Mouse (Mus musculus) lung, embryonic 14.5 days (tissue): ENCODE data around the gene 3830406C13Rik. TPM values are rescaled to one million over a fixed set of nuclear protein-coding genes. Genes with fewer than 3 reads are reported as not detected.
"Not testable (repeated sequence)": the region's sequence is repeated elsewhere in the genome, so short reads cannot be mapped to it uniquely, and the experiment has no call there.

Experiments used
- ATAC-seq: fragments of 200-750 bp; cut with Nextera tagmentation; 2 replicates; pipeline ENCODE4 v1.8.0; 2017; ENCODE audit warnings: mild to moderate bottlenecking, moderate TSS enrichment, moderate library complexity; ENCODE audit not compliant: insufficient read depth
- DNase-seq: peaks from one replicate; pipeline ENCODE4 v3.0.0-alpha.2; 2015
- H3K27ac ChIP-seq: fragments of 300-500 bp; sonication (generic); 2 replicates; pipeline ENCODE4 v1.5.1; 2014; ENCODE audit warnings: low read depth, mild to moderate bottlenecking, moderate library complexity
- H3K27me3 ChIP-seq: fragments of 300-500 bp; sonication (generic); 2 replicates; pipeline ENCODE4 v1.6.1; 2014; ENCODE audit warnings: low read length, control low read depth; ENCODE audit not compliant: insufficient read depth
- H3K36me3 ChIP-seq: fragments of 300-500 bp; sonication (generic); 2 replicates; pipeline ENCODE4 v1.6.1; 2014; ENCODE audit warnings: control low read depth; ENCODE audit not compliant: insufficient read depth
- H3K4me1 ChIP-seq: fragments of 300-500 bp; sonication (generic); 2 replicates; pipeline ENCODE4 v1.6.1; 2014; ENCODE audit warnings: antibody characterized with exemption, control low read depth; ENCODE audit not compliant: insufficient read depth
- H3K4me2 ChIP-seq: fragments of 300-500 bp; sonication (generic); 2 replicates; pipeline ENCODE4 v1.6.1; 2014; ENCODE audit warnings: mild to moderate bottlenecking
- H3K4me3 ChIP-seq: fragments of 300-500 bp; sonication (generic); 2 replicates; pipeline ENCODE4 v1.5.1; 2014; ENCODE audit warnings: low read depth, low read length
- H3K9ac ChIP-seq: fragments of 300-500 bp; sonication (generic); 2 replicates; pipeline ENCODE4 v1.6.1; 2014
- H3K9me3 ChIP-seq: fragments of 300-500 bp; sonication (generic); 2 replicates; pipeline ENCODE4 v1.6.1; 2016; ENCODE audit warnings: low read depth, low read length, control low read depth
- CTCF ChIP-seq: IDR thresholded peaks from 2 replicates; pipeline ENCODE4 v1.5.1; 2016; ENCODE audit warnings: antibody characterized with exemption, low read depth
- WGBS: fragments of 180-500 bp; shearing (Covaris S2); extraction: QIAGEN DNeasy Blood & Tissue Kit; methylation state at CpG from one replicate; pipeline ENCODE4 v1.1.7; 2014; 5-methylcytosine and 5-hydroxymethylcytosine counted together
- polyA plus RNA-seq: library from polyadenylated mRNA; unstranded; fragments of >200 nt; fragmentation: Nextera tagmentation; extraction: Ambion mirVana; gene quantifications from 2 replicates; pipeline ENCODE4 v1.2.1, GENCODE M21; 2014

The 3830406C13Rik gene
- 39.6 TPM in 2 replicates for polyA plus RNA-seq

DNA sequence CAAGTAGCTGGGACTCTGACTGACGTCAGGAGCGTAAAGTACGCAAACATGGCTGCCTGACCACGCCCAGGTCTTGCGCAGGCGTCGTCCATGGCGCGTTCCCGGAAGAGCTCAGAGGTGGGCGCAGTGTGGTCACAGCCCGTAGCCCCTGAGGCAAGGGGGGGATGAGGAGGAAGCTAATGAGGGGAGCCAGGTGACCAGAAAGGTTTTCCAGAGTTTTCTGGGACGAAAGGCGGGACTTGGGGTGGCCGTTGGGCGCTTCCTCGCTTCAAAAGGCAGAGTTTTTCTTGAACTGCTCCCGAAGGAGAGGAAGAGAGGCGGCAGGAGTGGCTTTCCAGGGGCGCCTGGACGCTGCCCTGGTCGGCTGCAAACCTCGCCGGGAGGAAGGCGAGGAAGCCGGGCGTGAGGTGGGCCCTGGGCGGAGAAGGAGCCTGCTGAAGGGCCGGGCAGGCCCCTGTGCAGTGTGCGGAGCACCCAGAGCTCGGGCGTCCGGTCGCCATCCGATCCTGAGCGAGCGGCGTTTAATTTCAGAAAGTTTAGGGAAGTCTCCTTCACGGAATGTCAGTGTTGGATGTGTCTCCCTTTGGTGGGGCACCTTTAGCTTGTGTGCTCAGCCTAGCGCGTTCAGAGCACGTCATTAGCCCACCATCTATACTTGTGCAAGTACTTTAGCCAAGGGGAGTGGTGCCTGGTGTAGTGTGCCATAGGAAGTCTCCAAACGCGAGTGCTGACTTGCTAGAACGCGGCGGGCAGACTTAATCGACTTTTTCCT lies at the start of gene 3830406C13Rik:
TSS of gene 3830406C13Rik (plus strand) at position 33 of the 772 bp plus-strand sequence.
- Histone ChIP-seq H3K27ac (peak within 1 kb of the TSS; percentile 97), H3K27me3 (no peaks in the 10 kb centered on the region), H3K9me3 (no peaks in the 10 kb centered on the region), H3K4me2 (peak within 1 kb of the TSS; percentile 76), H3K36me3 (no peaks in the 10 kb centered on the region), H3K4me1 (no peaks in the 10 kb centered on the region), H3K4me3 (peak within 1 kb of the TSS; percentile 75), H3K9ac (peak within 1 kb of the TSS; percentile 86)
- DNase-seq (peak; percentile 95), ATAC-seq (peak; percentile 100)
- WGBS = under 1% methylated on average over 48 of the region's 48 CpGs
- 0 out of 2 replicates have a peak, but pooled peaks have one; percentile 14 for TF ChIP-seq CTCF

DNA sequence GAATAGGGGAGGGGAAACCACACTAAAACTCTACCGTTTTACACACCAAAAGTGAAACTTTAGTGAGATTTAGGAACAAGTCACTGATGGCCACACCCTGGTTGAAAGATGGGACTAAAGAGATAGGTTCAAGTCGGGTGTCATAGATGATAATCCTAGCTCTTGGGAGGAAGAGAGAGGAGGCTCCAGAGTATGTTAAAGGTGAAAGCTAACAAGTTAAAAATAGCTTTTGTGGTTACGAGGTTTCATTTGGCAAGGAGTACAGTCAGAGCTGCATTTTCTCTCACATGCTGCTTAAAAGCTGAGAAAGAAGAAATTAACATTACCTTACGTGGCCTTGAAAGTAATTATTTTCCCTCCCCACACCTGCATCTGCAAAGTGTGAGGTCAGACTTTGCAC lies 40.2 kb upstream of the 3830406C13Rik start:
- no peak for DNase-seq
- H3K27ac ChIP-seq = no peak overlapping the region
- H3K36me3 ChIP-seq = no peaks in the 10 kb centered on the region
- H3K9me3 ChIP-seq = no peaks in the 10 kb centered on the region
- no peak overlapping the region for H3K9ac ChIP-seq
- WGBS = 68% methylated on average over 4 of the region's 4 CpGs
- H3K4me2 ChIP-seq = no peak overlapping the region
- no peak for TF ChIP-seq CTCF
- no peak overlapping the region for H3K4me3 ChIP-seq
- no peaks in the 10 kb centered on the region for H3K4me1 ChIP-seq
- no peak for ATAC-seq
- no peaks in the 10 kb centered on the region for H3K27me3 ChIP-seq

GRCm38 (mm10) chr14:12276031-12276430 lies 7.9 kb upstream of the 3830406C13Rik start:
- no peaks in the 10 kb centered on the region for H3K9me3 ChIP-seq
- no peak for ATAC-seq

GRCm38 (mm10) chr14:12283641-12284040 lies 332 bp upstream of the 3830406C13Rik start, which contains the start of gene Gm49355:
Gene Gm49355, plus strand, starts transcription at chr14:12283976.
- 63% methylated on average over 6 of the region's 6 CpGs for WGBS
- TF ChIP-seq CTCF = no peak
- Histone ChIP-seq H3K9ac (peak within 1 kb of the TSS; percentile 86), H3K9me3 (no peaks in the 10 kb centered on the region), H3K36me3 (no peaks in the 10 kb centered on the region), H3K4me3 (peak within 1 kb of the TSS; percentile 75), H3K27ac (peak within 1 kb of the TSS; percentile 97), H3K4me2 (peak within 1 kb of the TSS; percentile 76), H3K4me1 (no peaks in the 10 kb centered on the region), H3K27me3 (no peaks in the 10 kb centered on the region)
- ATAC-seq (peak; percentile 39; the same call in 1 of the 2 replicates), DNase-seq (no peak)

More at GRCm38 (mm10) chr14:12276031-12276430, 7.9 kb upstream of the 3830406C13Rik start:
- no peak for DNase-seq
- Histone ChIP-seq H3K27me3 (no peaks in the 10 kb centered on the region), H3K4me3 (no peak overlapping the region), H3K4me2 (no peak overlapping the region), H3K36me3 (no peaks in the 10 kb centered on the region), H3K27ac (no peak overlapping the region), H3K9ac (no peak overlapping the region), H3K4me1 (no peaks in the 10 kb centered on the region)
- TF ChIP-seq CTCF = no peak
- 54% methylated on average over 3 of the region's 3 CpGs for WGBS

DNA sequence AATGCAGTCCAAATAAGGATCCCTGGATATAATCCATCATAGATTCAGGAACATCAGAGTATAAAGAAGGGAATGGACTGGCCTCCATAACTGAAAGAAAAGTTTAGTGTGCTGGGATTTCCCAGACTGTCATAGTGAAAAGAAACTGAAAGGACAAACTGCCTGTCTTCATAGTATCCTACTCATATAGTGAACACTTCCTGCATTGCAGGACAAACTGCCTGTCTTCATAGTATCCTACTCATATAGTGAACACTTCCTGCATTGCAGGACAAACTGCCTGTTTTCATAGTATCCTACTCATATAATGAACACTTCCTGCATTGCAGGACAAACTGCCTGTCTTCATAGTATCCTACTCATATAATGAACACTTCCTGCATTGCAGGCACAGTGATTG lies 5.8 kb downstream of the 3830406C13Rik start:
- not testable (repeated sequence) for ATAC-seq, DNase-seq, H3K27me3 ChIP-seq, H3K27ac ChIP-seq, H3K4me2 ChIP-seq, H3K9ac ChIP-seq, H3K4me3 ChIP-seq, H3K36me3 ChIP-seq, H3K9me3 ChIP-seq, H3K4me1 ChIP-seq

- DNase-seq = no peak
- no peak for ATAC-seq
- peaks cover 16% of the 10 kb centered on the region; the same call in 1 of the 2 replicates for H3K36me3 ChIP-seq
- no peaks in the 10 kb centered on the region for H3K4me1 ChIP-seq
- TF ChIP-seq CTCF = no peak
- no peak overlapping the region for H3K9ac ChIP-seq
- H3K27me3 ChIP-seq = no peaks in the 10 kb centered on the region
- H3K4me3 ChIP-seq = no peak overlapping the region
- H3K27ac ChIP-seq = no peak overlapping the region
- no peak overlapping the region for H3K4me2 ChIP-seq
- 90% methylated on average over 7 of the region's 7 CpGs for WGBS
- H3K9me3 ChIP-seq = no peaks in the 10 kb centered on the region
Observed at GRCm38 (mm10) chr14:12296391-12296790, 12.4 kb downstream of the 3830406C13Rik start.

GRCm38 (mm10) chr14:12299171-12299570 lies 15.2 kb downstream of the 3830406C13Rik start:
- Histone ChIP-seq H3K9ac (no peak overlapping the region), H3K4me2 (no peak overlapping the region), H3K27me3 (no peaks in the 10 kb centered on the region), H3K36me3 (peaks cover 13% of the 10 kb centered on the region; the same call in 1 of the 2 replicates), H3K4me1 (no peaks in the 10 kb centered on the region), H3K4me3 (no peak overlapping the region), H3K9me3 (no peaks in the 10 kb centered on the region), H3K27ac (no peak overlapping the region)
- no peak for DNase-seq
- TF ChIP-seq CTCF = no peak
- ATAC-seq = no peak
